Mouse (Mus musculus) cortical plate, adult 2 months (tissue): ENCODE measurements around the gene Stxbp5l. TPM values are rescaled to one million over a fixed set of nuclear protein-coding genes. Genes with fewer than 3 reads are reported as not detected.
"Not testable (repeated sequence)": the region's sequence is repeated elsewhere in the genome, so short reads cannot be mapped to it uniquely, and the experiment has no call there.

ENCODE experiments used
- H3K27ac ChIP-seq: fragments of 200-500 bp; 2 replicates; pipeline ENCODE4 v1.5.1; 2012; ENCODE audit warnings: low read length, control low read depth, inconsistent platforms; ENCODE audit not compliant: insufficient read depth
- H3K4me1 ChIP-seq: fragments of 200-500 bp; 2 replicates; pipeline ENCODE4 v1.6.1; 2011; ENCODE audit warnings: low read length; ENCODE audit not compliant: control insufficient read depth, insufficient read depth
- H3K4me3 ChIP-seq: fragments of 200-500 bp; 2 replicates; pipeline ENCODE4 v1.5.1; 2011; ENCODE audit warnings: mild to moderate bottlenecking, low read length, control low read depth; ENCODE audit not compliant: insufficient read depth
- CTCF ChIP-seq: fragments of 200-500 bp; IDR thresholded peaks from 2 replicates; pipeline ENCODE4 v1.5.1; 2011; ENCODE audit warnings: mild to moderate bottlenecking, control low read depth, low read length; ENCODE audit not compliant: insufficient read depth; ENCODE audit errors: extremely low read depth
- POLR2A ChIP-seq: fragments of 200-500 bp; IDR thresholded peaks from 2 replicates; pipeline ENCODE4 v1.6.1; 2011; ENCODE audit warnings: mild to moderate bottlenecking, low read length, control low read depth; ENCODE audit not compliant: insufficient read depth; ENCODE audit errors: extremely low read depth
- polyA plus RNA-seq: library from polyadenylated mRNA; depleted of rRNA; stranded (reverse); fragments of >200 nt; gene quantifications from 2 replicates; pipeline ENCODE4 v1.2.3, GENCODE M21; 2012

Stxbp5l gene
- polyA plus RNA-seq, 1 experiment, result 15.5 TPM

GRCm38 (mm10) chr16:37338177-37338576 is 46.6 kb downstream of the Stxbp5l start:
- no peak overlapping the region for H3K4me3 ChIP-seq
- no peak for TF ChIP-seq POLR2A
- TF ChIP-seq CTCF, result no peak
- H3K4me1 ChIP-seq, result no peaks in the 10 kb centered on the region; the same call in 1 of the 2 replicates
- no peak overlapping the region for H3K27ac ChIP-seq

GRCm38 (mm10) chr16:37337529-37337928 is 47.2 kb downstream of the Stxbp5l start:
- Histone ChIP-seq H3K4me3 (no peak overlapping the region), H3K4me1 (no peaks in the 10 kb centered on the region; the same call in 1 of the 2 replicates), H3K27ac (no peak overlapping the region)
- TF ChIP-seq CTCF (no peak), POLR2A (no peak)

- Histone ChIP-seq H3K4me1 (no peaks in the 10 kb centered on the region), H3K4me3 (no peak overlapping the region), H3K27ac (no peak overlapping the region)
- TF ChIP-seq POLR2A, result no peak
- no peak for TF ChIP-seq CTCF
Measured at GRCm38 (mm10) chr16:37304441-37304840, 80.3 kb downstream of the Stxbp5l start.

- no peak overlapping the region for H3K27ac ChIP-seq
- TF ChIP-seq CTCF, result no peak
- H3K4me1 ChIP-seq, result no peaks in the 10 kb centered on the region
- no peak overlapping the region for H3K4me3 ChIP-seq
Measured at GRCm38 (mm10) chr16:37292593-37292992, 92.2 kb downstream of the Stxbp5l start.

GRCm38 (mm10) chr16:37280206-37280605 is 104.6 kb downstream of the Stxbp5l start:
- no peak for TF ChIP-seq CTCF
- TF ChIP-seq POLR2A, result no peak
- Histone ChIP-seq H3K27ac (no peak overlapping the region), H3K4me1 (no peaks in the 10 kb centered on the region; the same call in 1 of the 2 replicates), H3K4me3 (no peak overlapping the region)

GRCm38 (mm10) chr16:37273681-37274080 is 111.1 kb downstream of the Stxbp5l start:
- Histone ChIP-seq H3K27ac (no peak overlapping the region), H3K4me3 (no peak overlapping the region), H3K4me1 (no peaks in the 10 kb centered on the region)
- TF ChIP-seq POLR2A, result no peak
- TF ChIP-seq CTCF, result no peak

GRCm38 (mm10) chr16:37261678-37262077 is 123.1 kb downstream of the Stxbp5l start:
- H3K4me1 ChIP-seq, result no peaks in the 10 kb centered on the region
- no peak overlapping the region for H3K27ac ChIP-seq
- H3K4me3 ChIP-seq, result no peak overlapping the region
- TF ChIP-seq POLR2A (no peak), CTCF (no peak)

GRCm38 (mm10) chr16:37219151-37219550 is 165.6 kb downstream of the Stxbp5l start:
- TF ChIP-seq CTCF (no peak), POLR2A (no peak)
- no peak overlapping the region for H3K27ac ChIP-seq
- H3K4me3 ChIP-seq, result no peak overlapping the region
- H3K4me1 ChIP-seq, result no peaks in the 10 kb centered on the region

- Histone ChIP-seq H3K4me1 (no peaks in the 10 kb centered on the region), H3K4me3 (no peak overlapping the region), H3K27ac (no peak overlapping the region)
- no peak for TF ChIP-seq CTCF
- no peak for TF ChIP-seq POLR2A
Measured at GRCm38 (mm10) chr16:37208783-37209182, 176.0 kb downstream of the Stxbp5l start.

- H3K4me1 ChIP-seq, result no peaks in the 10 kb centered on the region
- H3K4me3 ChIP-seq, result no peak overlapping the region
- no peak overlapping the region for H3K27ac ChIP-seq
- TF ChIP-seq CTCF (no peak), POLR2A (no peak)
Measured at GRCm38 (mm10) chr16:37194152-37194551, 190.6 kb downstream of the Stxbp5l start.

GRCm38 (mm10) chr16:37125190-37125589 is 259.6 kb downstream of the Stxbp5l start:
- not testable (repeated sequence) for H3K27ac ChIP-seq, H3K4me3 ChIP-seq

More at GRCm38 (mm10) chr16:37125190-37125589, 259.6 kb downstream of the Stxbp5l start:
- H3K4me1 ChIP-seq, result not testable (repeated sequence)
